Mouse (Mus musculus) T-cell, adult 2 months (primary cell): ENCODE measurements around the gene Tmem9b.
A peak's percentile ranks its signal among the peaks of the same experiment; 100 is the strongest.

Experiments
- DNase-seq: peaks from one replicate; pipeline ENCODE4 v3.0.0; 2022; ENCODE audit warnings: low spot score

Tmem9b gene

GRCm38 (mm10) chr7:109752008-109752925 lies at the start of gene Tmem9b:
Gene Tmem9b, minus strand, starts transcription at chr7:109752875.
- DNase-seq: peak; percentile 80

- no peak for DNase-seq
Measured at GRCm38 (mm10) chr7:109800626-109801025, 48.0 kb upstream of the Tmem9b start.

- no peak for DNase-seq
Measured at GRCm38 (mm10) chr7:109799168-109799567, 46.5 kb upstream of the Tmem9b start.

GRCm38 (mm10) chr7:109795564-109795963 lies 42.9 kb upstream of the Tmem9b start:
- DNase-seq: no peak

- no peak for DNase-seq
Measured at GRCm38 (mm10) chr7:109794556-109794955, 41.9 kb upstream of the Tmem9b start.

- DNase-seq: peak; percentile 61
Measured at GRCm38 (mm10) chr7:109792759-109793158, 40.1 kb upstream of the Tmem9b start.

- no peak for DNase-seq
Measured at GRCm38 (mm10) chr7:109790818-109791217, 38.1 kb upstream of the Tmem9b start.

- no peak for DNase-seq
Measured at GRCm38 (mm10) chr7:109787860-109788259, 35.2 kb upstream of the Tmem9b start.

GRCm38 (mm10) chr7:109783281-109783680 lies 30.6 kb upstream of the Tmem9b start:
- DNase-seq: no peak

- peak; percentile 47 for DNase-seq
Measured at GRCm38 (mm10) chr7:109781470-109782203, 29.0 kb upstream of the Tmem9b start, which contains the start of gene Nrip3. Gene Nrip3, minus strand, starts transcription at chr7:109782025.

GRCm38 (mm10) chr7:109781087-109781469 lies 28.4 kb upstream of the Tmem9b start:
- DNase-seq: no peak

GRCm38 (mm10) chr7:109772251-109772650 lies 19.6 kb upstream of the Tmem9b start:
- DNase-seq: no peak

GRCm38 (mm10) chr7:109768699-109769383 lies 16.2 kb upstream of the Tmem9b start:
- DNase-seq: peak; percentile 56

- no peak for DNase-seq
Measured at GRCm38 (mm10) chr7:109767575-109768350, 15.1 kb upstream of the Tmem9b start.

GRCm38 (mm10) chr7:109764009-109764408 lies 11.3 kb upstream of the Tmem9b start:
- no peak for DNase-seq

- no peak for DNase-seq
Measured at GRCm38 (mm10) chr7:109756291-109756690, 3.6 kb upstream of the Tmem9b start.

GRCm38 (mm10) chr7:109754034-109754433 lies 1.4 kb upstream of the Tmem9b start:
- no peak for DNase-seq

GRCm38 (mm10) chr7:109751427-109752007 lies 1.2 kb downstream of the Tmem9b start:
- no peak for DNase-seq

GRCm38 (mm10) chr7:109747747-109748146 lies 4.9 kb downstream of the Tmem9b start:
- DNase-seq: no peak

- DNase-seq: peak; percentile 32
Measured at GRCm38 (mm10) chr7:109741703-109742102, 11.0 kb downstream of the Tmem9b start.

GRCm38 (mm10) chr7:109741060-109741459 lies 11.6 kb downstream of the Tmem9b start:
- no peak for DNase-seq
